Mouse (Mus musculus): Measurements from ENCODE around the gene Unc45b. TPM values are rescaled to one million over a fixed set of nuclear protein-coding genes. Genes with fewer than 3 reads are reported as not detected.
"Not testable (repeated sequence)": the region's sequence is repeated elsewhere in the genome, so short reads cannot be mapped to it uniquely, and the experiment has no call there.

Gene Unc45b
- polyA plus RNA-seq, 1 experiment = 1.0 TPM

GRCm38 (mm10) chr11:82956925-82957324 lies 46.6 kb downstream of the Unc45b start:
- Histone ChIP-seq H3K4me3 (ENCODE audit: low read depth, low read length) (no peak overlapping the region), H3K36me3 (ENCODE audit: control insufficient read depth, insufficient read depth, low read length) (peaks cover 8% of the 10 kb centered on the region), H3K4me1 (ENCODE audit: control insufficient read depth, insufficient read depth, insufficient read length, low read length) (peaks cover 3% of the 10 kb centered on the region; the same call in 1 of the 2 replicates), H3K27ac (ENCODE audit: insufficient read depth, low read depth, low read length) (no peak overlapping the region), H3K27me3 (ENCODE audit: control insufficient read depth, insufficient read depth, low read length) (0 out of 2 replicates have a peak, but pooled peaks cover 2% of the 10 kb centered on the region)
- TF ChIP-seq POLR2A (IDR thresholded peaks at IDR 0.05; ENCODE audit: low read depth, low read length) (no peak), CTCF (IDR thresholded peaks at IDR 0.05; ENCODE audit: extremely low read depth, insufficient read length, insufficient replicate concordance, low read depth, low read length) (no peak)
- WGBS = 33% methylated on average over 10 of the region's 10 CpGs

GRCm38 (mm10) chr11:82959613-82960012 lies 49.3 kb downstream of the Unc45b start:
- TF ChIP-seq CTCF (IDR thresholded peaks at IDR 0.05; ENCODE audit: extremely low read depth, insufficient read length, insufficient replicate concordance, low read depth, low read length) (no peak), POLR2A (IDR thresholded peaks at IDR 0.05; ENCODE audit: low read depth, low read length) (no peak)
- no peaks in the 10 kb centered on the region for H3K27me3 ChIP-seq (ENCODE audit: control insufficient read depth, insufficient read depth, low read length)
- H3K4me1 ChIP-seq (ENCODE audit: control insufficient read depth, insufficient read depth, insufficient read length, low read length) = no peaks in the 10 kb centered on the region
- no peak overlapping the region for H3K4me3 ChIP-seq (ENCODE audit: low read depth, low read length)
- peaks cover 8% of the 10 kb centered on the region for H3K36me3 ChIP-seq (ENCODE audit: control insufficient read depth, insufficient read depth, low read length)
- no peak overlapping the region for H3K27ac ChIP-seq (ENCODE audit: insufficient read depth, low read depth, low read length)
- WGBS = 13% methylated on average over 4 of the region's 4 CpGs

GRCm38 (mm10) chr11:82961743-82962142 lies 51.4 kb downstream of the Unc45b start:
- WGBS = 49% methylated on average over 2 of the region's 2 CpGs
- no peak overlapping the region for H3K27ac ChIP-seq (ENCODE audit: insufficient read depth, low read depth, low read length)
- no peak for TF ChIP-seq CTCF (IDR thresholded peaks at IDR 0.05; ENCODE audit: extremely low read depth, insufficient read length, insufficient replicate concordance, low read depth, low read length)
- TF ChIP-seq POLR2A (IDR thresholded peaks at IDR 0.05; ENCODE audit: low read depth, low read length) = no peak
- no peak overlapping the region for H3K4me3 ChIP-seq (ENCODE audit: low read depth, low read length)
- H3K4me1 ChIP-seq (ENCODE audit: control insufficient read depth, insufficient read depth, insufficient read length, low read length) = no peaks in the 10 kb centered on the region
- H3K27me3 ChIP-seq (ENCODE audit: control insufficient read depth, insufficient read depth, low read length) = no peaks in the 10 kb centered on the region
- peaks cover 6% of the 10 kb centered on the region for H3K36me3 ChIP-seq (ENCODE audit: control insufficient read depth, insufficient read depth, low read length)

GRCm38 (mm10) chr11:82962215-82962614 lies 51.9 kb downstream of the Unc45b start:
- Histone ChIP-seq H3K27ac (ENCODE audit: insufficient read depth, low read depth, low read length) (no peak overlapping the region), H3K36me3 (ENCODE audit: control insufficient read depth, insufficient read depth, low read length) (peaks cover 6% of the 10 kb centered on the region), H3K4me1 (ENCODE audit: control insufficient read depth, insufficient read depth, insufficient read length, low read length) (no peaks in the 10 kb centered on the region), H3K4me3 (ENCODE audit: low read depth, low read length) (no peak overlapping the region), H3K27me3 (ENCODE audit: control insufficient read depth, insufficient read depth, low read length) (no peaks in the 10 kb centered on the region)
- TF ChIP-seq CTCF (IDR thresholded peaks at IDR 0.05; ENCODE audit: extremely low read depth, insufficient read length, insufficient replicate concordance, low read depth, low read length) = no peak
- TF ChIP-seq POLR2A (IDR thresholded peaks at IDR 0.05; ENCODE audit: low read depth, low read length) = no peak
- WGBS = 60% methylated on average over 8 of the region's 8 CpGs

- WGBS = 15% methylated on average over 31 of the region's 31 CpGs
- Histone ChIP-seq H3K4me3 (ENCODE audit: low read depth, low read length) (peak overlapping the region; percentile 12; the same call in 1 of the 2 replicates), H3K36me3 (ENCODE audit: control insufficient read depth, insufficient read depth, low read length) (no peaks in the 10 kb centered on the region), H3K4me1 (ENCODE audit: control insufficient read depth, insufficient read depth, insufficient read length, low read length) (0 out of 2 replicates have a peak, but pooled peaks cover 2% of the 10 kb centered on the region), H3K27ac (ENCODE audit: insufficient read depth, low read depth, low read length) (no peak overlapping the region), H3K27me3 (ENCODE audit: control insufficient read depth, insufficient read depth, low read length) (no peaks in the 10 kb centered on the region)
- TF ChIP-seq POLR2A (IDR thresholded peaks at IDR 0.05; ENCODE audit: low read depth, low read length) = no peak
- peak; percentile 52; the same call in 1 of the 2 replicates for TF ChIP-seq CTCF (IDR thresholded peaks at IDR 0.05; ENCODE audit: extremely low read depth, insufficient read length, insufficient replicate concordance, low read depth, low read length)
Measured at GRCm38 (mm10) chr11:82970712-82971589, 60.6 kb downstream of the Unc45b start.

GRCm38 (mm10) chr11:82971590-82971974 lies 61.2 kb downstream of the Unc45b start:
- TF ChIP-seq CTCF (IDR thresholded peaks at IDR 0.05; ENCODE audit: extremely low read depth, insufficient read length, insufficient replicate concordance, low read depth, low read length) (no peak), POLR2A (IDR thresholded peaks at IDR 0.05; ENCODE audit: low read depth, low read length) (no peak)
- 78% methylated on average over 11 of the region's 11 CpGs for WGBS
- no peaks in the 10 kb centered on the region for H3K36me3 ChIP-seq (ENCODE audit: control insufficient read depth, insufficient read depth, low read length)
- no peaks in the 10 kb centered on the region for H3K27me3 ChIP-seq (ENCODE audit: control insufficient read depth, insufficient read depth, low read length)
- no peak overlapping the region for H3K27ac ChIP-seq (ENCODE audit: insufficient read depth, low read depth, low read length)
- no peak overlapping the region for H3K4me3 ChIP-seq (ENCODE audit: low read depth, low read length)
- H3K4me1 ChIP-seq (ENCODE audit: control insufficient read depth, insufficient read depth, insufficient read length, low read length) = 0 out of 2 replicates have a peak, but pooled peaks cover 2% of the 10 kb centered on the region

GRCm38 (mm10) chr11:82973916-82974315 lies 63.6 kb downstream of the Unc45b start:
- WGBS = 41% methylated on average over 5 of the region's 5 CpGs
- Histone ChIP-seq H3K4me3 (ENCODE audit: low read depth, low read length) (no peak overlapping the region), H3K27ac (ENCODE audit: insufficient read depth, low read depth, low read length) (no peak overlapping the region), H3K4me1 (ENCODE audit: control insufficient read depth, insufficient read depth, insufficient read length, low read length) (0 out of 2 replicates have a peak, but pooled peaks cover 2% of the 10 kb centered on the region), H3K27me3 (ENCODE audit: control insufficient read depth, insufficient read depth, low read length) (no peaks in the 10 kb centered on the region), H3K36me3 (ENCODE audit: control insufficient read depth, insufficient read depth, low read length) (no peaks in the 10 kb centered on the region)
- TF ChIP-seq POLR2A (IDR thresholded peaks at IDR 0.05; ENCODE audit: low read depth, low read length) (no peak), CTCF (IDR thresholded peaks at IDR 0.05; ENCODE audit: extremely low read depth, insufficient read length, insufficient replicate concordance, low read depth, low read length) (no peak)

GRCm38 (mm10) chr11:82982409-82982808 lies 72.1 kb downstream of the Unc45b start:
- not testable (repeated sequence) for H3K27me3 ChIP-seq (ENCODE audit: control insufficient read depth, insufficient read depth, low read length); H3K27ac ChIP-seq (ENCODE audit: insufficient read depth, low read depth, low read length); H3K4me1 ChIP-seq (ENCODE audit: control insufficient read depth, insufficient read depth, insufficient read length, low read length); H3K4me3 ChIP-seq (ENCODE audit: low read depth, low read length); H3K36me3 ChIP-seq (ENCODE audit: control insufficient read depth, insufficient read depth, low read length)
- 92% methylated on average over 2 of the region's 2 CpGs for WGBS

All from small intestine, adult 2 months (tissue).